In the genomic region with DNA sequence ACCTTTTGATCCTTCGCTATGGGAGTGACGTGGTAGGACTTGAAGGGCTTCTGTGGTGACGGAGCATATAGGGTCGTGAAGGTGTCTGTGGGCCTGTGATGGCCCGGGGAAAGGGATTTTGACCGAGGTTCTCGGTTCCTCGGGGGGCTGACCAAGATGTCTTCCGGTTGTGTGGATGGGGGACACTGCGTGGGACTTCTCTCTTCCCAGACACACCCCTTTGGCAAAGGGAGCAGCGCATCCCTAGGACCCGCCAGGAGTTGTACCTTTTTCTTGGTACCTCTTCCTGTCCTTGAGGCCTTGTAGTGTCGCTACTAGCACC, we compare ENCODE assay signal across 1 mouse cellular context.
TF ChIP-seq lines count a peak whose summit lies in the region.

No protein-coding gene starts in this region.

TF ChIP-seq in CH12.LX, 34 proteins besides CTCF, POLR2A, EP300 and RAD21 (continued from another document):
- TF ChIP-seq MAZ (IDR thresholded peaks at IDR 0.05; ENCODE audit: low read depth, low read length) (no peak), SMC3 (IDR thresholded peaks at IDR 0.05; ENCODE audit: low read depth, low read length) (no peak), MAX (IDR thresholded peaks at IDR 0.05; ENCODE audit: low read length) (no peak), USF1 (IDR thresholded peaks at IDR 0.05; ENCODE audit: low read depth, low read length) (no peak), MAFK (IDR thresholded peaks at IDR 0.05; ENCODE audit: insufficient replicate concordance, low read length) (no peak), IRF4 (IDR thresholded peaks at IDR 0.05; ENCODE audit: low read depth, low read length) (no peak)
